Mouse (Mus musculus) gastrocnemius, adult 18-20 months (tissue): ENCODE data around the gene Slc25a48. TPM values are rescaled to one million over a fixed set of nuclear protein-coding genes. Genes with fewer than 3 reads are reported as not detected.

Experiments
- DNase-seq: peaks from one replicate; pipeline ENCODE4 v3.0.0; 2021; ENCODE audit warnings: low spot score
- total RNA-seq, 2 experiments: library from RNA; stranded (reverse); gene quantifications; 2 replicates each; pipeline ENCODE4 v1.2.3; 2021

Slc25a48 gene
- total RNA-seq, 2 experiments from 2014 or later, result not detected

DNA sequence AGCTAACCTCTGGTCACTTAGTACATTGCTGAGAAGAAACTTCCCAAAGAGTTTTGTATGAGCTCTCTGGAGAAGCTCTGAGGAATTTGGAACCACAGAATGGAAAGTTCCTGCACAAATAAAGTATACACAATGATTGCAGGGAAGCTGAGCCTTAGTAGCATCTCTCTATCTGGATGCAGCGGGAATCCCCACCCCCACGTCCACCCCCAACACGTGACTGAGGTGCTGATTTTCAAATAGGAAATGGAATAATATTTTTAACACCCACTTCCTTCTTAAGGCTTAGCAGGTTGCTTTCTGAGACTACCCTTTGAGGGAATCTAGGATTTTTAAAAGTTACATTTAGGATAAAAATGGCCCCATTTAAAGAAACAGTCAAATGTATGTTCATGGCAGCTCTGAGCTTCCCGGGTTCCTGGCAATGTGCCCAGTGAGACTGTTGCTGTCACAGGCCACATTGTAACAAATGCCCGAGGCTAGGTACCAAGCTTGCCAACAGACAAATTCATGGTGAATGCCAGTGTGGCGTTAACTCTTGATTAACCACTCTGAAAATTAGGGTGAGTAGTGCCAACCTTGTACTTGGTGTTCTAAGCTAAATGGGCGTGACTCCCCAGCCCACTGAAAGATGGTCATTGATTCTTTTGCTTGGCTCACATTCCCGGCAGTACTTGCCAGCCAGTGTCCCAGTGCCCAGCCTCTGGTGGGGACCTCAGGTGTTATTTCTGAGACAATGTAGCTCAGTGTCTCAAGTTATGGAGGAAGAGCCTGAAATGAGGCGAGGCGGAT, 11.3 kb downstream of the Slc25a48 start:
- DNase-seq, result no peak

DNA sequence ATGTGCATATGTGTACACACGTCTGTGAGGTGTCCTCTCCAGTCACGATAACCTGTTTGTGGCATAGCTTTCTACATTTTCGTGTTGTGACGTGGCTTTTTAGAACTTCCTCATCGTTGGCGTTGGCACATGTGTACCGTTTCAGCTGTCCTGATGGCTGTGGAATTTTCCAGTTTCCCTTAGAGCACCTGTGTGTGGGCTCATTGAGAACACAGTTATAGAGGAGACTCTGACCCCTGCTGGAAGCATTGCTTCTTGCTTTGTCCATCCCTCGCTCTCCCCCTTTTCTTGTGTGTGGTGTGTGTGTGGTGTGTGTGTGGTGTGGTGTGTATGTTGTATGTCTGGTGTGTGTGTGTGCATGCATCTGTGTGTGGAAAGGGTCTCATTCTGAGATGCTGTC, 11.9 kb downstream of the Slc25a48 start:
- no peak for DNase-seq

DNA sequence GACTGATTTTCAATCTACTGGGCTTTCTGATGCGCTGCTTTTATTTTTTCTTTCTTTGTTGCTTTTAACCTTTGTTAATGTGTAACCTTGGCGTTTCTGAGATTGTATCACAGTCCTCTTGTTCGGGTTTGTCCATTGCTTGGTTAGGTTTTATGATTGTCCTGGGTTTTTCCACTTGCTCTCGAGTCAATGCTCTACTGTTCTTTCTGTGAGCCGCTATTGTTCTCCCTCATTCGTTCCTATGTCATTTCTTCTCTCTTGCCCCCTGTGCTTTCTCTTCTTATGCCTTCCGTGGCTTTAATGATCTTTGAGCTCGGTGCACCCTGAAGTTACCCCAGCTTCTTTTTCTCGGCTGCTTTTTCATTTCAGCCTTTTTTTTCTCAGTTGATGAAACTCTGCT, 19.8 kb downstream of the Slc25a48 start:
- DNase-seq, result no peak

DNA sequence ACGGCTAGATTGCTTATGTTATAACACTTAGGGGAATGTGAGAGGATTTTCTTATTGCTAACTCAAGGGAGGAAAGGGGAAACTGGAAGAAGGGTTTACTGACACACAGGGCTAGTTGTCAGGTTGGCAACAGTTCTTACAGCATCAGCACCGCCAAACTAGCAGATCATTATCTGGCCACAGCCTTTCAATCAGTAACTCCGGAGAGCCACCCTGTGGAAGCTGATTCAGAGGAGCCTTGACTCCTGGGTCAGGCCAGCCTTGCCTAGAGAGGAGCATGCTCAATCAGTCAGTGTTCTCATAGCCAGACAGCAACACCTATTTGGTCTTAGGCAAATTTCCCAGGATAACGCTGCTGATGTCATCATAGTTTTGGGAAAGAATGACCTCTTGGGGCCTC, 23.3 kb downstream of the Slc25a48 start:
- no peak for DNase-seq

DNA sequence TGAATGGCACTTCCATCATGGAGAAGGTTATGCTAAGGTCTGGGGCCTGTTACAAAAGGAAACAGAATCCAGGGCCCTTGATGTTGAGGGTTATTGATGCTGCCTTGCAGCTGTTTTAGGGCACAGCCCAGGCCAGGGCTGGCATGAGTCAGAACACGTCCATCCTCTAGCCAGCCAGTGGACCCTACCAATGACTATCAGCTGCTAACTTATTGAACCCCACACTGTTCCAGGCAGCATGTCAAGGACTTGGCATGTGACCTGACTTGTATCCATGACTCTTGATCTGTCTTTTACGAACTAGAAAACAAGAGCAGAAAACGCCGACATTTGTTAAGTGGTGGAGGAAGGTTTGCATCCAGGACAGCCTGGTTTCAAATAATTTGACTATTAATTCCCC, 24.6 kb downstream of the Slc25a48 start:
- no peak for DNase-seq

DNA sequence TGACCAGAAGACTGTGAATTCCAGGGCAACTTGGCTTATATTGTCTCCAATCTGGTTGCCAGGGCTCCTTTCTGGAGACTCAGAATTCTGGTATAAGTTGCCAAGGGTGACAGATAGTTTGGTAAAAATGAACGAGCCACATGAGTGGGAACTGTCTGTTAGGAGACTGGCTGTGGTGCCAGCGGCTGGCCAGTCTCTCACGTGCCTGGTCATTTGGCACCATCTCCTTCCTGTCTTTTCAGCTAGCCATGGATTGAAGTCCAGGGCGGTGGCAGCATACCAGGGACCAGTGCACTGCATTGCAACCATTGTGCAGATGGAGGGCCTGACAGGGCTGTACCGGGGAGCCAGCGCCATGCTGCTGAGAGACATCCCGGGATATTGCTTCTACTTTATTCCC, 25.1 kb downstream of the Slc25a48 start:
- DNase-seq, result no peak

DNA sequence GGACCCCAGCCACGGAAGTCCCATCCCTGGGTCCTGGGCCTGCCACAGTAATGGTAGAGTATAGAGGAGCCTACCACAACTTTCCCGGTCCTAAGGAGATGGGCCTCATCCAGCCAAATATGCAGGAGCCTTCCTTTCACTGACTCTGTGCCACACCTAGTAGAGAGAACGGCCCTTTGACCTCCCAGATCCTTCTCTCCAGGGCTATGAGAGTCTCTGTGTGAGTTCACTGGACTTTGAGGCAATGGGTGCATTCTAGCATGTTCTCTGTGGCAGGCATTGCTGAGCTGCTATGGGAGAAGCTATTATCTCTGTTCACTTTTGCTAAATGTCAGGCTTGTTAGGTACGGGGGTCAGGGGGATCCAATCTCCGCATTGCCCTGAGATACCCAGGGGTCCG, 25.6 kb downstream of the Slc25a48 start:
- DNase-seq, result no peak

DNA sequence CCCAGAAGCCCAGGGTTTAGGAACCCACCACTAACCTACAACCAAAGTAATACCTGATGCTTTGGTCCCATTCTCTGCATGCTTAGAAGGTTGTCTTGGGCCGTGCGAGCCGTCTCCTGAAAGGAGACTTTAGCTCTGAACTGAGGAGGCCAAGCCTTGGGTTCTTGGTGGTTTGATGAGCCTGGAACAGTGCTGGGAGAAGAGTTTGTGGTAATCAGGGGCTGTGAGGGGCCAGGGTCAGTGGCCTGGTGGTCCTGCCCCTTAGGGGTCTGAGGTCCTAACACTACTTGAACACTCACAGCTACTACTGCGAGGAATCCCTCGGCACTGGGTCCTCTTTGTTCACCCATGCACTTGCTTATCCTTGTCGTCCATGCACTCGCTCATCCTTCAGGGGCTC, 29.6 kb downstream of the Slc25a48 start:
- DNase-seq, result no peak

DNA sequence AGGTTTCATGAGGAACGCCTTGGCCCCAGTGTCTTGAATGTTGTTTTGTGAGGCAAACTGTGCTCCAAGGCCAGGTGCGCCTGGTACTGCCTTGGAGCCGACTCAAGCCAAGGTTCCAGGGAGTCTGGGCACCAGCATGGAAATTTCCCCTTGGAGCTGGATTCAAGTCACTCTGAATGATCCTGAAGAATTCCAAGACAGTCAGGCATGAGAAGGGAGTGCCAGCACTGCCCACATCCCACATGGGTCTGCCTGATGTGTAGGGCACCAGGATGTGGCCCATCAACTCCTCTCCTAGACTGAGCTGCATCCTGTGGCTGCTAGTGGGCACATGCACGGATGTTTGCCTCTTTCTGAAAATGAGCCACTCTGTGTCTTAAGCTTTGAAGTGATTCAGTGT, 30.4 kb downstream of the Slc25a48 start:
- no peak for DNase-seq

DNA sequence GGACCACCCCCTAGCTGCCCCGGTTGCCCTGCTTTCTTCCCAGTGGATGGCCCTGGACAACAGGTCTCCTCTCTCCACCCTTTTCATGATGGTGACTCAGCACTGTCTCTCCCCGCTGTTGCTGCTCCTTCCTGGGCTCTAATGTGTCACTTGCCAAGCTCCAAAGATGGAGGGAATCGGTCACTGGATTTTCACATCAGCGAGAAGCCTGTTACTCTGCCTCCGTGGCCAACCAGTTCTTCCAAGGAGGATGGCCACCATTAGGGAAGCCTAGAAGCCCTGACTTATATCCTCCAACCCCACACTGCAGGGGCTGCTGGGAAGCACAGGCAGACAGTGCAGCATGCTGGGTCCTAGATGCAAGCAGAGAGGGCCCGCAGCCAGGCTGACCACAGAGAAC, 33.1 kb downstream of the Slc25a48 start:
- no peak for DNase-seq

DNA sequence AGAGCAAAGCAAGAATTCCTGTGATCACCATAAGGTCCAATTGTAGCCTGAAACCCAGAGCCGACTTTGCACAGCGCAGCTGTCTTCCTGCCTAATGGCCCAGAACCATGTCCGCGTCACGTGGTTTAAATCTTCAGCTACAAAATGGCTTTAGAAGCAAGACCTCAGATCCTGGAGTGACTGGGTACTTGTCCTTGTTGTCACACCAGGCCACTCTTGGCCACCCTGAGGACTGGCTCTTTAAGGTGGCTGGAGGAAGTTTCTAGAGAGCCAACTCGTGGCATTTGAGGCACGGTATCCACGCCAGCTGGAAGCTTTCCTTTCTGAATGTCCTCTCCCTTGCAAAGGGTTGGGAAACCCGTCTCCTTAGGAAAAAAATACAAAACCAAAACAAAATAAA, 33.8 kb downstream of the Slc25a48 start:
- DNase-seq, result peak; percentile 48

DNA sequence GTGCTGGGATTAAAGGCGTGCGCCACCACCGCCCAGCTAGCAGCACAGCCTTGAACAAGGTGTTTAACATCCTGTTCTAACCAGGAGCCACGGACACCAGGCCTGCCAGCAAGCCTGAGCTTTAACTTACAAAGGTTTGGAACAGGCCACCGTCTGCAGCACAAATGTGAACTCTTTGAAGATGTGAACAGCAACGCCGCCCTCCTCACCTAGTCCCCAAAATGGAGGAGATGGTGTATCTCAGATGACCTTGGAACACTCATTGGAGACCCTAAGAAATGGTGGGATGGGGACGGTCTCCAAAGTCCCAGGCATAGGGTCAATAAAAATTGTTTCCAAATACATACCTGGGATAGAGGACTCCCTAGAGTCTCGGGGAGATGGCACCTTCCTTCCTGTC, 34.5 kb downstream of the Slc25a48 start:
- DNase-seq, result no peak

DNA sequence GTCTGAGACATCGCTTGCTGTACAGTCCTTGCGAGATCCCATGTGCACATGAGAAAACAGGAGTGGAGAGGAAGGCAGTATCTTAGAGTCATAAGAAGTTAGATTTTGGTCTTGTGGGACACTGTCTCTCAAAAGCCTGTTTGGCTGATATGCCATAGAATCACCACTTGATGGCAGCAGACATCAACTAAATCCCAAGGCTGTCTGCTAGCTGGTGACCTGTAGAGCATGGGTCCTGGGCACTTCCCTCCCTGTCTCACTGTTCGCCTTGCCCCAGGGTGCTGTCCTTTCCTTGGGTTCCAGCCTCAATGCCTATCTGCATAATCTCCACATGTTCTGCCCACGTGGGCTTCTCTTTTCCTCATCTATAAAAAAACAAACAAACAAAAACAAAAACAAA, 37.2 kb downstream of the Slc25a48 start:
- peak; percentile 59 for DNase-seq

DNA sequence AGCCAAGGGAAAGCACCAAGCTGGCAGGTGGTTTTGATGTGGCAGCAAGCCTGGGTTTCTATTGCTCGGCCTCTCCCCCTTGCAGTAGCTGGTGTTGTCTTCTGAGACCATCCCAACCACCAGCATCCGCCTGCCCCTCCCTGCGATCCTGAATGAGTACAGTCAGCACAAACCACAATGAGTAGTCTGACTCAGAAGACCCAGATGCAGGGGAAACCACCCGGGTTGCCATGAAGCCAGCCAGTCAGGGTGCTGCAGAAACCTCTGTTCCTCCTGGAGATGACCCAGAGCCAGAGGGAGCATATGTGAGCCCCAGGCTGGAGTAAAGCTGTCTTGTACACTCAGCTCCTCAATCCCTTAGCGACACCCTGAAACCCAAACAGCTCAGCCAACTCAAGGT, 38.6 kb downstream of the Slc25a48 start:
- no peak for DNase-seq

DNA sequence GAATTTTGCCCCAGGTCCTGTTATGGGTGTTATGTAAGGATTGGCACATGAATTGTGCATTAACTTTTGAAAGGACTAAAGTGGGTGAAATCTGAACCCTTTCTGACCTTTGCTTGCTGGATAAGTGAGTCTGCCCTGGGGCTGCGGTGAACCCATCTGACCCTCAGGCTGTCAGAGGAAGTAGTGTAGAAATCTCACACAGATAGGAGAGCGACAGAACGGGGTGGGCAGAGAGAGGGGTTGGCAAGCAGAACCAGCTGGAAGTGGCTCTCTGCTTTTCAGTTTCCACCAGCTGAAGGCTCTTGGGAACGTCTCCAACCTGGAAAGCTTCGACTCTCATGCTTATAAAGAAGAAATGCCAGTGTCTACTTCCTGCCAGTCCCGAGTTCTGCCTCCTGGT, 39.1 kb downstream of the Slc25a48 start:
- DNase-seq, result no peak

DNA sequence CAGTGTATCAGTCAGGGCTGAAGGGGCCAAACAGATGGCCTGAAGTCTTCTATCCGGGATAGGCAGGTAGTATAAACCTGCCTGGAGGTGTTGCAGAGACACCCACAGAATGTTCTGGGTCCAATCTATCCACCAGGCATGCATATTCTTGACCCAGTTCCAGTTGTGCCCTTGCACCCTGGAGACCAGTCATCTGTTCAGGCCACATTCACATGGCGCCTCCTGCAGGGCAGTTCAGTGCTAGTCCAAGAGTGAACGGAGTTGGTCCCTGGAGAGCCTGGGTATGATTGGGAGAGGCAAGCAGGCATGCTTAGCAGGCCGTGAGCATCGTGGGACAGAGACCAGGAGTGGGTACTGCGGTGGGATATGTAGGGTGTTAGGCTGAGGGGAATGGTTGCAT, 39.9 kb downstream of the Slc25a48 start:
- DNase-seq, result no peak

DNA sequence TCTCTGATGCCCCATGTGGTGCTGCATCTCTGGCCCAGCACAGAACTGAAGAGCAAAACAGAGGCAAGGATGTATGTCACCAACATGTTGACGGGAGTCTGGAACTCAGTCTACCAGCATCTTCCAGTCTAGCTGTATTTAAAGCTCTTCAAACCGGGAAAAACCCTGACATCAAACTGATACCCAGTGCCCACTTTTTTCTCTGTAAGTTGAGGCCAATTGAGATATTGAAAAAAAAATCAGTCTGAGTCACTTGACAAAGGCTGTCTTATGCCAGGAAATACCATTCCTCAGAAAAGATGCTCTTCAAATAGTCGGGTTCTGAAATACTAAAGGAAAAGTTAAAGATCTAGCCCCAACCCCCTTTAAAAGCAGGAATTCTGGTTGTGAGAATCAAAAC, 44.0 kb downstream of the Slc25a48 start, which contains the start of gene Il9:
Il9 (minus strand) TSS at position 101 of the 400 bp plus-strand sequence.
- DNase-seq, result no peak

DNA sequence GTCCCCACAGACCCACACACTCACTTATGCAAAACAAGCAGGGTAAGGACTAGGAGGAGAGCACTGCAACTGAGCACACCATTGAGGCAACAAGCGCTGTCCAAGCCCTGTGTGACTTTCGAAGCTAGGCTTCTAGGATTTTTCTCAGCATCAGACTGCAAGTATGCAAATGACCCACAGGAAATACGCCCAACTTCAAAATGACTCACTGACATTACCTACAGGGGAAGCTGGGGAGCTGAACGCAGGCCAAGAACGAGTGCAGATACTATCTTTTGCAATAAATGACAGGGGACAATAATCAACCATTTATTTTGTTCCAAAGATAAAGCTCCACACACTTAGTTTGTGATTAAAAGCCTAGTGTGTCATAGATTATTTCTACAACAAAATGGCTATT, 49.9 kb downstream of the Slc25a48 start:
- no peak for DNase-seq

DNA sequence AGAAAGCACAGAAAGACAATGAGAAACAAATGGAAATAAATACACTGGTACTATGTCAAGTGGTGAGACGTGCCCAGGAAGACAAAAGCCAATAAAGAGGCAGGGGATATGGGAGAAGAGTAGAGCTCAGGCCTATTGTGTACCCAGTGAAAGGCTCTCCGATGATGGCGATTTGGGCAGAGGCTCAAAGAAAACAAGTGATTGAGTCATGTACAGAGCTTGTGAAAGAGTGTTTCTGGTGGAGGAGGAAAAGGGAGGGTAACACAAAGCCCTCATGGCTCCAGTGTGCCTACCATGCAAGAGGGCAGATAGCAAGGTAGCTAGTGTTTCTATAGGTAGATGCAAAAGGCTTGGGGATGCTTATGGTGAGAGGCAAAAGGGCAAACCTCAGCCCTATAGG, 56.3 kb downstream of the Slc25a48 start:
- no peak for DNase-seq

DNA sequence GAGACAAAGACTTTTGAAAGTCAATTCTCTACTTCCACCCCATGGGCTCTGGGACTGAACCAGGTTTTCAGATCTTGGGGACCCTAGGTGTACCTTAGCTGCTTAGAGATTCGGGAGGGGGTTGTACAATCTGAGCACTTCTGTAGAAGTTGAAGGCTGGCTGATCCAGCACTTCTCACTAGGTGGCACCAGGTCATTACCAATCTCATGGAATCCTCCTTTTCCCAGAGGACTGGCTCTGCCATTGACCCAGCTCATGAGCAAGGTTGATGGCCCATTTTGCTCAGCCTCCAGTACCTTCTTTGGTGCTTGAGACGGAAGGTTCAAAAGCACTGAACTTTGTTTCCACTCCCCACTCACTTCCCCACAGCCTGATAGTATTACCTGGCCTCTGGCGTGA, 62.0 kb downstream of the Slc25a48 start:
- no peak for DNase-seq

DNA sequence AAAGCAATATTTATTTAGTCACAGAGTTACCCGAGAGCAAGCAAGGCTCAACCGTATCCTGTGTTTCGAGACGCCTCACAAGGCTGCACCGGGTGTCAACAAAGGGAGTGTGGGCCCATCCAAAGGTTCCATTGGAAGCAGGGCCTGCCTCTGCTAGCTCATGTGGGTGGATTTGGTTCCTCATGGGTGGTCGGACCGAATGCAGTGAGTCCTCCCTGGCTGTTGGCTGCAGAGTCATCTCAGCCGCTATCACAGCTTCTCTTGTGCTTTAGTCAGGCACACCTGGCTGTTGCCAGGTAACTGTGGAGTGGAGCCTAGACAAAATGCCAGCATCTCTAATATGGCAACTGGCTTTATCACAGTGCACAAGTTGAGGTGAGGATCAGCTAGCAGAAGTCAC, 62.5 kb downstream of the Slc25a48 start:
- DNase-seq, result no peak

DNA sequence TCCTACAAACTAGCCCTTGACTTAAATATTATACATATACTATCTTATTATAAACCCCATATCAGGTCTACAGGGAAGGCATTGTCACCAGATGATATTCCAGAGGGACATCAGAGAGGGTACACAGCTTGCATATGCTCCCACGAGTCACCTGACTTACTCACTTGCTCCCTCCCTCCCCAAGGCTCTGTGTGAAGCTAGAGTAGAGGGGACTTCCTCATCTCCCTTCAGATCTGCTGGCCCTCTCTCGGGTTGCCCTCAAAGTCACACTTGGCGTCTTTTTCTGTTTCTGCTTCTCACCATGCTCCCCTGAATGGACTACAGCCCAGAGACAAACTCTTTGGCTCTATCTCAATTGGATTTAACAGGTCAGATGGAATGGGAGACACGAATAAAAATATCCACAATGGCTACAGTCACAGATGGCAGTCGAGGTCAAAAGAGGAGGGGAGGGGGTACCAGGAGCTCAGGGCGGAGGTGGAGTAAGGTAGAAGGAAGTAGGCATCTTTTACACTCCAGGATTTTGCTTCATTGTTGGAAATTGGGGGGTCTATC, 63.8 kb downstream of the Slc25a48 start:
- no peak for DNase-seq

DNA sequence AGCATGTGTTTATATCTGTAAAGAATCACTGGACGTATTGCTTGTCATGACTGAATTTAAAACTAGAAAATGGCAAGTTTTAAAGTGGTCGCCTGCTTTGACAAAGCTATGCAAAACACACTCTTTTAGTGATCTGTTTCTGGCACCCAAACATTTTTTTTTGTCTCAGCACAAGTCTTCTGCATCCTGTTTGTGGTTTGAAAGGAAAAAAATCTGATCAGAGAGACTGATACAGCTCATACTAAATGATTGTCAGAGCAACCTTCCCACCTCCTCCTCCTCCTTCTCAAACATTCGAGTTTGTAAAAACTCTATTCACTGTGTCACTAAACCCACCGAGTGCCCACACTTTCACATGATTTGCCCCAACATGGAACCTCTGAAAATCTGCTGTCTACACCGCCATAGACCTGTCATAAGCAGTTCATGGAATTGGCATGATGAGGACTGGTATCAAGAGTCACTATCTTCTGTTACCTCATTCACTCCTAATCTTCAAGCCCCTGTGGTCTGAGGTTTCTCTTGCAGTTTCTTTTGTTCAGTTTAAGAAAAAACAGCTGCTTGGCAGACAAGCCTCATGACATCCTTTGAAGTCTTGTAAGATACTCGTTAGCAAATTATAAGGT, 68.8 kb downstream of the Slc25a48 start:
- no peak for DNase-seq
